In the genomic region with DNA sequence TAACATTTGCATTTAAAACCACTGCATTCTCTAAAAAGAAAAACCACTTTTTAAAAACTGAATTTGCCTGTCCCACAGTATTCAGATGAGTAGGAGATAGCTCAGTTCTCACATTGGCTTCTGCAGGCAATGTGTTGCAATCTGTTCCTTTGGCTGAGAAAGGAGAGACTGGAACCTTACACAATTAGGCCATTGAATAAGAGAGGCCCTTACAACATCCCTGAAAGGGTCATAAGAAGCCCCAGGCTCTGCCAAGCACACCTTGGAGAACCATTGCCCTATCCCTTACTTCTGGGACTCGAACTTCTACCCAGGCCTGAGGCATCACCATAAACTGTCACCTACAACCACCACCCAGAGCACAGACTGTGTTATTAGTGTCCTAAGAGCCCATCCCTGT, we compare ENCODE assay signal across 27 mouse cellular contexts. TPM values are rescaled to one million over a fixed set of nuclear protein-coding genes. Genes with fewer than 3 reads are reported as not detected.
DNase-seq lines count a peak whose midpoint lies in the region; ATAC-seq lines count a peak whose summit lies in the region.
"Had no signal": no experiment of that assay in that cellular context is flagged by ENCODE, and none has a peak within 500 bp of the region (broad histone marks: within the 10 kb centered on the region; RNA-seq: fewer than 3 reads in every experiment).

No protein-coding gene starts in this region.

- WGBS in limb, embryonic 10.5 days, result 89% methylated on average over 1 of the region's 1 CpGs

- 0 out of 2 replicates have a peak, but pooled peaks cover 3% of the 10 kb centered on the region for H3K4me1 ChIP-seq in limb, embryonic 10.5 days
- H3K4me1 ChIP-seq: forebrain, embryonic 10.5 days; forebrain, embryonic 13.5 days; heart, embryonic 13.5 days; hindbrain, embryonic 12.5 days; hindbrain, embryonic 15.5 days had no signal

- no peaks in the 10 kb centered on the region for H3K36me3 ChIP-seq in limb, embryonic 10.5 days
- H3K36me3 ChIP-seq: forebrain, embryonic 10.5 days; heart, embryonic 13.5 days; hindbrain, embryonic 12.5 days; hindbrain, embryonic 15.5 days had no signal

- no peak overlapping the region for H3K4me3 ChIP-seq in limb, embryonic 10.5 days
- H3K4me3 ChIP-seq: forebrain, embryonic 10.5 days; forebrain, embryonic 13.5 days; heart, embryonic 13.5 days; hindbrain, embryonic 12.5 days; hindbrain, embryonic 15.5 days had no signal

- no peaks in the 10 kb centered on the region for H3K9me3 ChIP-seq in limb, embryonic 10.5 days (replicated peaks)
- H3K9me3 ChIP-seq: hindbrain, embryonic 15.5 days had no signal

- 0 out of 2 replicates have a peak, but pooled peaks have one; percentile 21 for ATAC-seq in megakaryocyte, adult 5-6 weeks (ENCODE audit: poor library complexity, severe bottlenecking)
- ATAC-seq: activated CD4-positive, CD25-positive, alpha-beta regulatory T cell, adult 4 months; forebrain, embryonic 13.5 days; forebrain, embryonic 16.5 days; intestine, postnatal 0 days had no signal

- H3K27me3 ChIP-seq in limb, embryonic 10.5 days (ENCODE audit: low read depth, poor library complexity, severe bottlenecking), result no peaks in the 10 kb centered on the region
- H3K27me3 ChIP-seq: forebrain, embryonic 13.5 days; hindbrain, embryonic 12.5 days; hindbrain, embryonic 15.5 days had no signal

- no peak overlapping the region for H3K27ac ChIP-seq in limb, embryonic 10.5 days
- H3K27ac ChIP-seq: forebrain, embryonic 10.5 days; forebrain, embryonic 13.5 days; heart, embryonic 13.5 days; hindbrain, embryonic 12.5 days; hindbrain, embryonic 15.5 days had no signal

- DNase-seq in adrenal gland, postnatal 14 days, result peak; percentile 23
- DNase-seq in adrenal gland, postnatal 4 days (ENCODE audit: low spot score in 2 of 2), result no peak
- peak; percentile 16 for DNase-seq in 416B (ENCODE audit: low read depth)
- peak; percentile 65 for DNase-seq in adipocyte (ENCODE audit: low spot score)
- no peak for DNase-seq in limb, embryonic 10.5 days (ENCODE audit: low spot score)
- DNase-seq in left cerebral cortex, adult 18-20 months (ENCODE audit: low spot score in 2 of 2), result no peak
- DNase-seq: cerebellum, adult 18-20 months; cerebellum, adult 9-10 months; cerebellum, postnatal 14 days; gastrocnemius, postnatal 14 days; heart, postnatal 14 days; kidney, adult 2 months had no signal

RNA-seq across cellular contexts. Expression of a gene that starts 11.7 kb away (rescaled TPM):
- total RNA-seq in adrenal gland, postnatal 14 days (2021), result not detected in 2 replicates
- total RNA-seq in adrenal gland, postnatal 4 days (2021), result under 1 TPM in 1 of 2 experiments, not detected in 1; 0.08 TPM
- total RNA-seq in megakaryocyte, adult 5-6 weeks (2015), result not detected in 2 replicates
- not detected in 2 replicates for total RNA-seq in megakaryocyte, adult 5-6 weeks (2017)
- not detected in 2 replicates for polyA plus RNA-seq in limb, embryonic 10.5 days (2016; fragmentation: Nextera tagmentation; extraction: Ambion mirVana)
- under 1 TPM; 0.16 to 0.23 TPM for total RNA-seq in left cerebral cortex, adult 18-20 months (2021)
- total RNA-seq: adrenal gland, adult 18-20 months; gastrocnemius, adult 18-20 months; gastrocnemius, postnatal 14 days; gastrocnemius, postnatal 4 days; heart, postnatal 14 days; hematopoietic stem cell, adult 5-6 weeks had no signal
- polyA plus RNA-seq: embryonic facial prominence, embryonic 11.5 days; forebrain, embryonic 16.5 days; heart, embryonic 16.5 days; intestine, postnatal 0 days had no signal

RNA-seq across cellular contexts. Expression of a gene that starts 22.6 kb away (rescaled TPM):
- total RNA-seq in adrenal gland, postnatal 14 days (2021), result 0.15 TPM in 1 of 2 replicates, not detected in the other
- under 1 TPM; 0.17 to 0.68 TPM for total RNA-seq in adrenal gland, postnatal 4 days (2021)
- total RNA-seq in megakaryocyte, adult 5-6 weeks (2015), result not detected in 2 replicates
- 0.04 TPM in 1 of 2 replicates, not detected in the other for total RNA-seq in megakaryocyte, adult 5-6 weeks (2017)
- 0.41 TPM in 1 of 2 replicates, not detected in the other for polyA plus RNA-seq in limb, embryonic 10.5 days (2016; fragmentation: Nextera tagmentation; extraction: Ambion mirVana)
- 1 to 10 TPM; 1.9 to 3.0 TPM for total RNA-seq in left cerebral cortex, adult 18-20 months (2021)
- total RNA-seq: gastrocnemius, adult 18-20 months; gastrocnemius, postnatal 14 days; gastrocnemius, postnatal 4 days; heart, postnatal 14 days had no signal
- polyA plus RNA-seq: activated CD4-positive, CD25-positive, alpha-beta regulatory T cell, adult 4 months; intestine, postnatal 0 days had no signal

RNA-seq across cellular contexts. Expression of a gene that starts 34.3 kb away (rescaled TPM):
- 27.5 and 34.5 TPM in 2 replicates for total RNA-seq in adrenal gland, postnatal 14 days (2021)
- total RNA-seq in adrenal gland, postnatal 4 days (2021), result 10 to 100 TPM; 44.9 to 50.0 TPM
- 145 and 151 TPM in 2 replicates for total RNA-seq in megakaryocyte, adult 5-6 weeks (2015)
- total RNA-seq in megakaryocyte, adult 5-6 weeks (2017), result 55.1 and 81.9 TPM in 2 replicates
- polyA plus RNA-seq in limb, embryonic 10.5 days (2016; fragmentation: Nextera tagmentation; extraction: Ambion mirVana), result 105 and 113 TPM in 2 replicates
- total RNA-seq in left cerebral cortex, adult 18-20 months (2021), result 10 to 100 TPM; 59.3 to 69.8 TPM

RNA-seq across cellular contexts. Expression of a gene that starts 44.8 kb away (rescaled TPM):
- 20.4 and 27.1 TPM in 2 replicates for total RNA-seq in adrenal gland, postnatal 14 days (2021)
- 10 to 100 TPM; 33.9 to 34.4 TPM for total RNA-seq in adrenal gland, postnatal 4 days (2021)
- total RNA-seq in megakaryocyte, adult 5-6 weeks (2015), result 16.8 and 17.0 TPM in 2 replicates
- 19.0 and 30.9 TPM in 2 replicates for total RNA-seq in megakaryocyte, adult 5-6 weeks (2017)
- 41.2 and 46.9 TPM in 2 replicates for polyA plus RNA-seq in limb, embryonic 10.5 days (2016; fragmentation: Nextera tagmentation; extraction: Ambion mirVana)
- total RNA-seq in left cerebral cortex, adult 18-20 months (2021), result 10 to 100 TPM; 20.0 to 21.4 TPM

Comparison
In these comparisons a context has a peak if more than half of its experiments do, and no peak if none do; other contexts are left out.
1. DNase-seq: peak in adrenal gland, postnatal 14 days (single experiment), 416B (single experiment) and adipocyte (single experiment); none in adrenal gland, postnatal 4 days (0 of 2), limb, embryonic 10.5 days (single experiment) and left cerebral cortex, adult 18-20 months (0 of 2).